Mouse (Mus musculus): ENCODE measurements at regions not wholly inside any gene's neighbourhood (a gene's known extent, or its start where the extent isn't known, plus 50 kb on each side); places are given as distances from the start of the nearest gene placed in this dataset.

DNA sequence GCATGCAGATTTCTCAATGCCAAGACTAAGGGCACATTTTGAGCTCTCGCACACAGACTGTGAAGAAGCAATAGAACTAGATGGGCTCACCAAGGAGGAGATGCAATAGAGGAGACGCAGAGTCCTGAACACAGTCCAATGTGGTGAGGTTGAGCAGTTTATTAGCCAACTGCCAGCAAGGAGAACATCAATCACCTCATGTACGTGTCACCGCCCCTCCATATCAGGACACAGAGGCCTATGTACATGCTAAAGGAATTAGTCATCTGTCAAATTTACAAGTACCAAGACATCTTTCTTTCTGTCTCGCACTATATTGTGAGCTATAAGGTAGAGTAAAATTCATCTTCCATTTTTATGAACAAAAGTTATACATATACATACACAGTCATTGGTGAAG, 1228.9 kb downstream of the Gsdmc2 start:
- TF ChIP-seq CTCF (IDR thresholded peaks at IDR 0.05; ENCODE audit: extremely low read depth, insufficient read depth, insufficient read length, insufficient replicate concordance) (no peak), POLR2A (IDR thresholded peaks at IDR 0.05; ENCODE audit: low read depth, low read length) (no peak)

Measured in spleen, adult 2 months (tissue).